Mouse (Mus musculus): ENCODE data around the gene Frmd4a. TPM values are rescaled to one million over a fixed set of nuclear protein-coding genes. Genes with fewer than 3 reads are reported as not detected.
A peak's percentile ranks its signal among the peaks of the same experiment; 100 is the strongest.

Frmd4a gene
- total RNA-seq, 2 experiments from 2014 or later, result 45.7 to 52.5 TPM

DNA sequence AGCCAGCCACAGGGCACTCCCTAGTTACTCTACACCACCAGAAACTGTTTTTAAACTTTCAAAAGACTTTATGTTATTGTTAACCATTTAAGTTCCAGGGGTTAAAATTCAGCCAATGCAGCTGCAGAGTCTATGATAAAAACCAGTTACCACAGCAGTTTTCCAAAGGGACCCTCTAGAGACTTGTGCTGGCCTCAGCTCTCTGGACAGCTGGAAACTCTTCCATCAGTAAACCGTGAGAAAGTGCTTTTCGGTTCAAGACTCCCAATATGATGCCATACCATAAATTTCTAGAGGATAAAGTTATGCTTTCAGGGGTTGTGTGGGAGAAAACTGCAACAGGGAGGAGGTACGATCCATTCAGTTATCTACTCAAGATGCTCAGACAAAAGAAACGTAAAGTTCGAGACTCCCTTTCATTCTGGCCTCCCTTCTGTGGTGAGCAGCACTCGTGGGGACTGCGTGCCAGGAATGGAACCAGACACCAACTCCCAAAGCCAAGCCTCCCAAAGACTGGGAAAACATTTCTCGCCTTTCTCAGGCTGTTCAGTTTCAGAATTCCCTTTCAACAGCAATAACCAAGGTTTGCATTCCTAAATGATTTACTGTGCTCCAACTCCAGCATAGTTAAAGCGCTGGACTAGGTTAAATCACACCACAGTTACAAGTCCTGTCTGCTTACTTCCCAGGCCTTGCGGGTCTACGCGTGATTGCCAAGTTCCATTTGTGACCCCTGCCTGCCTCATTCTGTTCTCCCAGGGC is 603.3 kb downstream of the Frmd4a start:
- DNase-seq, result peak; percentile 73 to 76
- intact Hi-C loops (cut with DNase I), result no loop called here

DNA sequence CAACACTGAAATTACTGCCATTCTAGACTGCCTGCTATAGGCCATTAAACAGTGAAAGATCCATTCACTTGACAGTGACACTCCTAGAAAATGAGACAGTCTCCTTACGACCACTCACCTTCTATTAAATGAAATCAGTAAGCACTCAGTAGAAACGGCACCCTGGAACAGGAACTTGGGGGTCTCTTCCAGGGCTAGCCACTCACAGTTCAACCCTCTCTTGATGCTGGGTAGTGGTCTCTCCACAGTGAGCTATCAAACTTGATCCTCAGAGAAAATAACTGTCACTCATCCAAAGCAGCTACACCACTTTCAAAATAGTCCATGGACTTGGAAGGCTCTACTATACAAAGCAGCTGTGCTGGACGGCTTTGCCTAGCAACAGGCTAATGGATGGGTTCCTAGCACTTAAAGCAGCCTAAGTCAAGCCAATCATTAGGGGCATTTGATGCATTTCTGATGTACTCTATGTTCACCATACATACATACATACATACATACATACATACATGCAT is 604.0 kb downstream of the Frmd4a start:
- DNase-seq, result peak; percentile 49 to 51
- intact Hi-C loops (cut with DNase I), result no loop called here

DNA sequence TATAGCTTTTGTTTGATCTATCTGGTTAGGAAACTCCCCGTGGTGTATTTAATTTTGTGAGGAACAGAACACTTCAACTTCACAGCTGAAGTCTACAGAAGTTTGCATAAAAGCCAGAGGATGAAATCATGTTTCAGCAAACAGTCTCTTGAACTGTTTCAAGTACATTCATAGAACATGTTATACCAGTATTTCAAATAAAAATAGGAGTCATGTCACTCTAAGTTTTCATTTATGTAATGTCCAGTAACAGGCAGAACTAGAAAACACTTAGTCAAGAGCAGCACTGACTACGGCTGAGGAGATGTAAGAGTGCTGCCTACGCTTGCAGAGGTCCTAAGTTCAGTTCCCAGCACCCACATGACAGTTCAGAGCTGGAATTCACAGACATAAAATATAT is 609.4 kb downstream of the Frmd4a start:
- DNase-seq, result no peak
- intact Hi-C loops (cut with DNase I), result no loop called here

- intact Hi-C loops (cut with DNase I), result no loop called here
- no peak for DNase-seq
These were observed 611.4 kb downstream of the Frmd4a start for GRCm38 (mm10) chr2:4628920-4629319.

- intact Hi-C loops (cut with DNase I), result no loop called here
- DNase-seq, result no peak
These were observed 612.0 kb downstream of the Frmd4a start for GRCm38 (mm10) chr2:4629470-4629869.

GRCm38 (mm10) chr2:4630197-4630835 is 612.8 kb downstream of the Frmd4a start:
- intact Hi-C loops (cut with DNase I), result no loop called here

GRCm38 (mm10) chr2:4635804-4636203 is 618.3 kb downstream of the Frmd4a start:
- peak in 1 of 2 experiments; percentile 39 for DNase-seq
- intact Hi-C loops (cut with DNase I), result no loop called here

More at GRCm38 (mm10) chr2:4630197-4630835, 612.8 kb downstream of the Frmd4a start:
- no peak for DNase-seq

DNA sequence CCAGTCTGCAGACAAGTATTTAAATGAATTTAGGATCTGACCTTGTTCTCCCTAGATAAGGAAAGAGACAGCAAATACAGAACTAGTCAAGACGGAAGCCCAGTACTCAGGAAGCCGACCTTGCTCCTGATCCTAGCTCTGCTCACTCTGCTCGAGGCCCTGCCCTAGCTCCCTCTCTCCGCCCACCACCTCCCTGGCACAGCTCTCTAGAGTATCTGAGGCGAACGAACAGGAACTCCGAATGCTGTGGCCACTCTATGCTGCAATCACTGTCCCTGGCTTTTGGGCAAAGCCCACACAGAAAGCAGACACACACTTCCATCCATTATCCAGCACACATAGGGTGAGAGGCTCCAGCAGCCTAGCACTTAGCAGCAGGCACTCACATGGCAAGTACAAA is 619.1 kb downstream of the Frmd4a start:
- intact Hi-C loops (cut with DNase I), result no loop called here
- no peak for DNase-seq

DNA sequence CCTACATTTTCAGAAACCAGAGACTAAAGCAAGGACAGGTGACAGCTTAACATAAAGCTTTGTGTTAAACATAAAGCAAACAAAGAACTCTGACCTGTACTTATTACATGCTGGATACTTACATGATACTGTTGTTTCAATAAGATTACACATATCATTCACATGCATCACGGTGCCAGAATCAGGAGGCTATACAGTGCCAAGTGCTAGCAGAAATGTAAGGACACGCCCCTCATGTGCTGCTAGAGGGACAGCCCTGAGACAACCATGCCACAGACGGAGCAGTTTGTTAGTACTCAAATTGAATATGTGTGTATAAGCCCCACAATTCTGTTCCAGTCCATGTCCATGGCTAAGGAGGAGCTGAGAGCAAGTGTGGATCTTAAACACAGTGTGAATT is 620.7 kb downstream of the Frmd4a start:
- intact Hi-C loops (cut with DNase I), result no loop called here
- DNase-seq, result no peak

GRCm38 (mm10) chr2:4645066-4645465 is 627.5 kb downstream of the Frmd4a start:
- intact Hi-C loops (cut with DNase I), result no loop called here
- DNase-seq, result no peak

- no peak for DNase-seq
- intact Hi-C loops (cut with DNase I), result no loop called here
These were observed 630.6 kb downstream of the Frmd4a start for GRCm38 (mm10) chr2:4648094-4648493.

GRCm38 (mm10) chr2:4649646-4650045 is 632.1 kb downstream of the Frmd4a start:
- no peak for DNase-seq
- intact Hi-C loops (cut with DNase I), result no loop called here

DNA sequence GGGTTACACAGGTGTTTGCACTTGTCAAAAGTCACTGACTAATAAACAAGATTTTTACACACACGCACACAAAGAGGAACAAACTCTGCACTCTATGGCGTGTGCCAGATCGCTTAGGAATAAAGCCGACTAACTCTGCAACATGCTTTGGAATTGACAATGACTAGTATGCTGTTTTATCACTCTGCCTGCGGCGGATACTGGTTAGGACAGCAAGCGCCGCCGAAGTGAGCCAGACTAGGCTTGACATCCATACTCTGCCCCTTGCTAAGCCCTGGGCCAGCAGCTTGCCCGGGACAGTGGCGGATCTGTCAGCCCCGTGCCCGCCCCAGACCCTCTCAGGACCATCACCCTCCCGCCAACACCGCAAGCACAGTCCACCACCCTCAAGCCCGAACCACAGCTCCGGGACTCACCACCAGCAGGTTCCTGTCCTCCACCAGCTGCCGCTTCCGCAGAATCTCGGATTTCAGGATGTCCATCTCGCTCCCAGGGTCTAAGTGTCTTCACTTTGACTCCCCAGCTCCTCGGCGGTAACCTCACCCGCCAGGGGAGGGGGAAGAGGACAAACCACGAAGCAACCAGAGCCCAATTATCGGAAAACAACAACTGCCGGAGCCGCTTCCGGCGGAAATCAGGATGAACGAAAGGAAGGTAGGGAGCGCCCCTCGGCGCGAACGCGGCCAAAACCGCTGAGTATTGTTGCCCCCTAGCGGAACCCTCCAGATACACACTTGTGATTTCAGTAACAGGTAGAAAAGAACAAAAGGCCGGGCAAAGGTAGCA is 634.2 kb downstream of the Frmd4a start, which contains the start of gene Prpf18:
TSS of gene Prpf18 (minus strand) at position 614 of the 786 bp plus-strand sequence.
- DNase-seq, result peak; percentile 90 to 94
- intact Hi-C loops (cut with DNase I), result loop anchor here (1.0 to 2.0 kb wide), 2 partner anchors 153 to 213 kb away; no protein-coding TSS in a partner anchor

DNA sequence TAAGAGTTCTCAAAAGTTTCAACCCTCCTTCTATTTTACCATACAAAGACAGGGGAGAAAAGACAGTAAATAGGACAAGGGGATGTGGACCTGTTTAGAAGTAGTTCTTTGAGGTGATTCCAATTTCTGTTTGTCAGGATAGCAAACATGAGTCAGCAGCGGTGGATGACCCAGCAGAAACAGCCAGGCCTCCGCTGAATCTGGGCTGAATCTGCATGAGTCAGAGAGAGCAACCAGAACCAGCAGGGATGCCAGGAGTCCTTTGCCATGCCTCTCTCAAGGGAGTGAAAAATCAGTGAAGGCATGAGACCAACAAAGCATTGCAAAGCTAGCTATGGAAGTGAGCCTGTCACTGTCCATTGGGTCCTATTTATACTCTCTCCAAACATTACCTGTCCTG is 643.2 kb downstream of the Frmd4a start:
- intact Hi-C loops (cut with DNase I), result no loop called here
- DNase-seq, result no peak

Measured in heart, postnatal 10 days (tissue).